Mouse (Mus musculus) right cerebral cortex, adult 2 months (tissue): ENCODE measurements around the gene Lbr.

ENCODE experiments used
- DNase-seq, 2 experiments: peaks; one replicate each; pipeline ENCODE4 v3.0.0; 2021 to 2022; ENCODE audit warnings: low spot score in 2 of 2

The Lbr gene

GRCm38 (mm10) chr1:181771871-181772270 lies 71.0 kb downstream of the Lbr start:
- DNase-seq = no peak

- DNase-seq = peak in 1 of 2 experiments; percentile 13
Observed at GRCm38 (mm10) chr1:181769392-181769791, 73.5 kb downstream of the Lbr start.
